Mouse (Mus musculus): ENCODE data around the gene Heca. TPM values are rescaled to one million over a fixed set of nuclear protein-coding genes. Genes with fewer than 3 reads are reported as not detected.
"Not testable (repeated sequence)": the region's sequence is repeated elsewhere in the genome, so short reads cannot be mapped to it uniquely, and the experiment has no call there.

Heca gene
- polyA plus RNA-seq, 1 experiment from 2014 or later = 6.7 TPM

- H3K27ac ChIP-seq (ENCODE audit: low read length) = no peak overlapping the region
- peaks cover 7% of the 10 kb centered on the region; the same call in 1 of the 2 replicates for H3K36me3 ChIP-seq (ENCODE audit: control insufficient read depth, insufficient read depth, low read length)
- no peak overlapping the region for H3K4me3 ChIP-seq (ENCODE audit: low read depth, low read length)
- no peaks in the 10 kb centered on the region for H3K27me3 ChIP-seq (ENCODE audit: control insufficient read depth, insufficient read depth, low read length)
- no peaks in the 10 kb centered on the region; the same call in 1 of the 2 replicates for H3K4me1 ChIP-seq (ENCODE audit: control insufficient read depth, insufficient read depth, low read length)
- no peak overlapping the region for H3K9ac ChIP-seq (replicated peaks; ENCODE audit: low read depth, low read length)
- no peak overlapping the region for H3K4me2 ChIP-seq (replicated peaks; ENCODE audit: low read depth, low read length)
- 32% methylated on average over 5 of the region's 5 CpGs for WGBS
- H3K9me3 ChIP-seq (ENCODE audit: control insufficient read depth, low read depth, low read length) = no peaks in the 10 kb centered on the region
- ATAC-seq (ENCODE audit: insufficient number of reproducible peaks, insufficient read depth, low FRiP score, low read depth) = no peak
Measured at GRCm38 (mm10) chr10:17919971-17920370, 27.9 kb downstream of the Heca start.

- WGBS = 67% methylated on average over 2 of the region's 2 CpGs
- ATAC-seq (ENCODE audit: insufficient number of reproducible peaks, insufficient read depth, low FRiP score, low read depth) = no peak
- no peak overlapping the region for H3K27ac ChIP-seq (ENCODE audit: low read length)
- no peak overlapping the region for H3K4me2 ChIP-seq (replicated peaks; ENCODE audit: low read depth, low read length)
- H3K27me3 ChIP-seq (ENCODE audit: control insufficient read depth, insufficient read depth, low read length) = no peaks in the 10 kb centered on the region
- no peak overlapping the region for H3K4me3 ChIP-seq (ENCODE audit: low read depth, low read length)
- H3K9me3 ChIP-seq (ENCODE audit: control insufficient read depth, low read depth, low read length) = no peaks in the 10 kb centered on the region
- no peak overlapping the region for H3K9ac ChIP-seq (replicated peaks; ENCODE audit: low read depth, low read length)
- H3K4me1 ChIP-seq (ENCODE audit: control insufficient read depth, insufficient read depth, low read length) = no peaks in the 10 kb centered on the region; the same call in 1 of the 2 replicates
- peaks cover 8% of the 10 kb centered on the region; the same call in 1 of the 2 replicates for H3K36me3 ChIP-seq (ENCODE audit: control insufficient read depth, insufficient read depth, low read length)
Measured at GRCm38 (mm10) chr10:17919032-17919431, 28.8 kb downstream of the Heca start.

- Histone ChIP-seq H3K4me2 (replicated peaks; ENCODE audit: low read depth, low read length) (no peak overlapping the region), H3K9ac (replicated peaks; ENCODE audit: low read depth, low read length) (no peak overlapping the region), H3K4me1 (ENCODE audit: control insufficient read depth, insufficient read depth, low read length) (no peaks in the 10 kb centered on the region), H3K9me3 (ENCODE audit: control insufficient read depth, low read depth, low read length) (no peaks in the 10 kb centered on the region), H3K27me3 (ENCODE audit: control insufficient read depth, insufficient read depth, low read length) (no peaks in the 10 kb centered on the region), H3K4me3 (ENCODE audit: low read depth, low read length) (no peak overlapping the region), H3K36me3 (ENCODE audit: control insufficient read depth, insufficient read depth, low read length) (no peaks in the 10 kb centered on the region; the same call in 1 of the 2 replicates), H3K27ac (ENCODE audit: low read length) (no peak overlapping the region)
- WGBS = 62% methylated on average over 4 of the region's 4 CpGs
- no peak for ATAC-seq (ENCODE audit: insufficient number of reproducible peaks, insufficient read depth, low FRiP score, low read depth)
Measured at GRCm38 (mm10) chr10:17908731-17909130, 39.1 kb downstream of the Heca start.

GRCm38 (mm10) chr10:17906405-17906804 lies 41.5 kb downstream of the Heca start:
- H3K36me3 ChIP-seq (ENCODE audit: control insufficient read depth, insufficient read depth, low read length); H3K27ac ChIP-seq (ENCODE audit: low read length); ATAC-seq (ENCODE audit: insufficient number of reproducible peaks, insufficient read depth, low FRiP score, low read depth); H3K4me3 ChIP-seq (ENCODE audit: low read depth, low read length); H3K4me1 ChIP-seq (ENCODE audit: control insufficient read depth, insufficient read depth, low read length); H3K4me2 ChIP-seq (replicated peaks; ENCODE audit: low read depth, low read length); H3K27me3 ChIP-seq (ENCODE audit: control insufficient read depth, insufficient read depth, low read length); H3K9ac ChIP-seq (replicated peaks; ENCODE audit: low read depth, low read length); H3K9me3 ChIP-seq (ENCODE audit: control insufficient read depth, low read depth, low read length): not testable (repeated sequence)
- 77% methylated on average over 3 of the region's 3 CpGs for WGBS

GRCm38 (mm10) chr10:17903449-17903848 lies 44.4 kb downstream of the Heca start:
- WGBS = 89% methylated on average over 2 of the region's 2 CpGs
- H3K4me2 ChIP-seq (replicated peaks; ENCODE audit: low read depth, low read length) = no peak overlapping the region
- no peak overlapping the region for H3K27ac ChIP-seq (ENCODE audit: low read length)
- no peaks in the 10 kb centered on the region for H3K27me3 ChIP-seq (ENCODE audit: control insufficient read depth, insufficient read depth, low read length)
- no peaks in the 10 kb centered on the region; the same call in 1 of the 2 replicates for H3K36me3 ChIP-seq (ENCODE audit: control insufficient read depth, insufficient read depth, low read length)
- H3K9ac ChIP-seq (replicated peaks; ENCODE audit: low read depth, low read length) = no peak overlapping the region
- no peaks in the 10 kb centered on the region for H3K4me1 ChIP-seq (ENCODE audit: control insufficient read depth, insufficient read depth, low read length)
- no peaks in the 10 kb centered on the region for H3K9me3 ChIP-seq (ENCODE audit: control insufficient read depth, low read depth, low read length)
- H3K4me3 ChIP-seq (ENCODE audit: low read depth, low read length) = no peak overlapping the region
- no peak for ATAC-seq (ENCODE audit: insufficient number of reproducible peaks, insufficient read depth, low FRiP score, low read depth)

GRCm38 (mm10) chr10:17880724-17881123 lies 67.1 kb downstream of the Heca start:
- Histone ChIP-seq H3K4me1 (ENCODE audit: control insufficient read depth, insufficient read depth, low read length) (0 out of 2 replicates have a peak, but pooled peaks cover 3% of the 10 kb centered on the region), H3K9me3 (ENCODE audit: control insufficient read depth, low read depth, low read length) (no peaks in the 10 kb centered on the region), H3K36me3 (ENCODE audit: control insufficient read depth, insufficient read depth, low read length) (no peaks in the 10 kb centered on the region), H3K4me2 (replicated peaks; ENCODE audit: low read depth, low read length) (no peak overlapping the region), H3K27ac (ENCODE audit: low read length) (no peak overlapping the region), H3K4me3 (ENCODE audit: low read depth, low read length) (no peak overlapping the region), H3K9ac (replicated peaks; ENCODE audit: low read depth, low read length) (no peak overlapping the region), H3K27me3 (ENCODE audit: control insufficient read depth, insufficient read depth, low read length) (no peaks in the 10 kb centered on the region)
- no peak for ATAC-seq (ENCODE audit: insufficient number of reproducible peaks, insufficient read depth, low FRiP score, low read depth)
- 81% methylated on average over 2 of the region's 2 CpGs for WGBS

GRCm38 (mm10) chr10:17880038-17880437 lies 67.8 kb downstream of the Heca start:
- H3K9me3 ChIP-seq (ENCODE audit: control insufficient read depth, low read depth, low read length) = no peaks in the 10 kb centered on the region

GRCm38 (mm10) chr10:17878002-17878919 lies 69.6 kb downstream of the Heca start:
- H3K36me3 ChIP-seq (ENCODE audit: control insufficient read depth, insufficient read depth, low read length) = no peaks in the 10 kb centered on the region
- no peak overlapping the region for H3K4me3 ChIP-seq (ENCODE audit: low read depth, low read length)
- 0 out of 2 replicates have a peak, but pooled peaks have one; percentile 37 for ATAC-seq (ENCODE audit: insufficient number of reproducible peaks, insufficient read depth, low FRiP score, low read depth)
- H3K4me2 ChIP-seq (replicated peaks; ENCODE audit: low read depth, low read length) = no peak overlapping the region
- no peaks in the 10 kb centered on the region for H3K9me3 ChIP-seq (ENCODE audit: control insufficient read depth, low read depth, low read length)
- WGBS = 40% methylated on average over 8 of the region's 8 CpGs
- H3K4me1 ChIP-seq (ENCODE audit: control insufficient read depth, insufficient read depth, low read length) = 0 out of 2 replicates have a peak, but pooled peaks cover 3% of the 10 kb centered on the region
- H3K27me3 ChIP-seq (ENCODE audit: control insufficient read depth, insufficient read depth, low read length) = no peaks in the 10 kb centered on the region
- H3K27ac ChIP-seq (ENCODE audit: low read length) = no peak overlapping the region
- H3K9ac ChIP-seq (replicated peaks; ENCODE audit: low read depth, low read length) = no peak overlapping the region

More at GRCm38 (mm10) chr10:17880038-17880437, 67.8 kb downstream of the Heca start:
- H3K4me2 ChIP-seq (replicated peaks; ENCODE audit: low read depth, low read length) = no peak overlapping the region
- H3K9ac ChIP-seq (replicated peaks; ENCODE audit: low read depth, low read length) = no peak overlapping the region
- ATAC-seq (ENCODE audit: insufficient number of reproducible peaks, insufficient read depth, low FRiP score, low read depth) = no peak
- H3K27me3 ChIP-seq (ENCODE audit: control insufficient read depth, insufficient read depth, low read length) = no peaks in the 10 kb centered on the region
- no peak overlapping the region for H3K4me3 ChIP-seq (ENCODE audit: low read depth, low read length)
- 89% methylated on average over 3 of the region's 3 CpGs for WGBS
- no peak overlapping the region for H3K27ac ChIP-seq (ENCODE audit: low read length)
- 0 out of 2 replicates have a peak, but pooled peaks cover 3% of the 10 kb centered on the region for H3K4me1 ChIP-seq (ENCODE audit: control insufficient read depth, insufficient read depth, low read length)
- H3K36me3 ChIP-seq (ENCODE audit: control insufficient read depth, insufficient read depth, low read length) = no peaks in the 10 kb centered on the region
